Mouse (Mus musculus): ENCODE results near the gene Psmb7. TPM values are rescaled to one million over a fixed set of nuclear protein-coding genes. Genes with fewer than 3 reads are reported as not detected.

The Psmb7 gene
- 5.9 and 8.8 TPM in 2 replicates for polyA plus RNA-seq (2012)

GRCm38 (mm10) chr2:38643625-38644427 lies at the start of gene Psmb7:
Gene Psmb7, minus strand, starts transcription at chr2:38644087.
- no peak for TF ChIP-seq GATA1 (IDR thresholded peaks at IDR 0.05; ENCODE audit: low read length)

GRCm38 (mm10) chr2:38691542-38691941 lies 47.7 kb upstream of the Psmb7 start:
- TF ChIP-seq GATA1 (IDR thresholded peaks at IDR 0.05; ENCODE audit: low read length) = no peak

- TF ChIP-seq GATA1 (IDR thresholded peaks at IDR 0.05; ENCODE audit: low read length) = no peak
Measured at GRCm38 (mm10) chr2:38689881-38690280, 46.0 kb upstream of the Psmb7 start.

- no peak for TF ChIP-seq GATA1 (IDR thresholded peaks at IDR 0.05; ENCODE audit: low read length)
Measured at GRCm38 (mm10) chr2:38688791-38689520, 45.1 kb upstream of the Psmb7 start.

GRCm38 (mm10) chr2:38685746-38686145 lies 41.9 kb upstream of the Psmb7 start:
- TF ChIP-seq GATA1 (IDR thresholded peaks at IDR 0.05; ENCODE audit: low read length) = no peak

GRCm38 (mm10) chr2:38683083-38683482 lies 39.2 kb upstream of the Psmb7 start:
- TF ChIP-seq GATA1 (IDR thresholded peaks at IDR 0.05; ENCODE audit: low read length) = no peak

GRCm38 (mm10) chr2:38682209-38682608 lies 38.3 kb upstream of the Psmb7 start:
- TF ChIP-seq GATA1 (IDR thresholded peaks at IDR 0.05; ENCODE audit: low read length) = no peak

- no peak for TF ChIP-seq GATA1 (IDR thresholded peaks at IDR 0.05; ENCODE audit: low read length)
Measured at GRCm38 (mm10) chr2:38678947-38679346, 35.1 kb upstream of the Psmb7 start.

GRCm38 (mm10) chr2:38675366-38675969 lies 31.6 kb upstream of the Psmb7 start:
- TF ChIP-seq GATA1 (IDR thresholded peaks at IDR 0.05; ENCODE audit: low read length) = no peak

GRCm38 (mm10) chr2:38672496-38672895 lies 28.6 kb upstream of the Psmb7 start:
- no peak for TF ChIP-seq GATA1 (IDR thresholded peaks at IDR 0.05; ENCODE audit: low read length)

GRCm38 (mm10) chr2:38668802-38669580 lies 25.1 kb upstream of the Psmb7 start:
- no peak for TF ChIP-seq GATA1 (IDR thresholded peaks at IDR 0.05; ENCODE audit: low read length)

- no peak for TF ChIP-seq GATA1 (IDR thresholded peaks at IDR 0.05; ENCODE audit: low read length)
Measured at GRCm38 (mm10) chr2:38661398-38661797, 17.5 kb upstream of the Psmb7 start.

GRCm38 (mm10) chr2:38658338-38658836 lies 14.5 kb upstream of the Psmb7 start:
- TF ChIP-seq GATA1 (IDR thresholded peaks at IDR 0.05; ENCODE audit: low read length) = no peak

- TF ChIP-seq GATA1 (IDR thresholded peaks at IDR 0.05; ENCODE audit: low read length) = no peak
Measured at GRCm38 (mm10) chr2:38653694-38654093, 9.8 kb upstream of the Psmb7 start.

GRCm38 (mm10) chr2:38653293-38653619 lies 9.4 kb upstream of the Psmb7 start:
- TF ChIP-seq GATA1 (IDR thresholded peaks at IDR 0.05; ENCODE audit: low read length) = no peak

All from G1E-ER4 (cell line).